22 mouse cellular contexts compared by ENCODE assay signal in genomic region chr13:93488510-93488909, GRCm38 (mm10). TPM values are rescaled to one million over a fixed set of nuclear protein-coding genes. Genes with fewer than 3 reads are reported as not detected.
A peak's percentile ranks its signal among the peaks of the same experiment; 100 is the strongest.
DNase-seq lines count a peak whose midpoint lies in the region; ATAC-seq lines count a peak whose summit lies in the region.
"Had no signal": no experiment of that assay in that cellular context is flagged by ENCODE, and none has a peak within 500 bp of the region (broad histone marks: within the 10 kb centered on the region; RNA-seq: fewer than 3 reads in every experiment).

No protein-coding gene starts in this region.

- H3K9ac ChIP-seq in neural tube, embryonic 13.5 days: no peak overlapping the region
- H3K9ac ChIP-seq: embryonic facial prominence, embryonic 15.5 days; hindbrain, embryonic 15.5 days; liver, embryonic 14.5 days; lung, embryonic 14.5 days had no signal

- H3K36me3 ChIP-seq in neural tube, embryonic 13.5 days: peaks cover 10% of the 10 kb centered on the region

- no peaks in the 10 kb centered on the region for H3K27me3 ChIP-seq in neural tube, embryonic 13.5 days
- H3K27me3 ChIP-seq: embryonic facial prominence, embryonic 15.5 days; hindbrain, embryonic 15.5 days had no signal

- 59% methylated on average over 2 of the region's 2 CpGs for WGBS in neural tube, embryonic 13.5 days

- no peak overlapping the region for H3K27ac ChIP-seq in neural tube, embryonic 13.5 days (replicated peaks)
- H3K27ac ChIP-seq: embryonic facial prominence, embryonic 15.5 days; heart, embryonic 10.5 days; hindbrain, embryonic 15.5 days; kidney, postnatal 0 days; left cerebral cortex, adult 2 months; liver, embryonic 14.5 days; stomach, postnatal 0 days had no signal

- H3K4me1 ChIP-seq in neural tube, embryonic 13.5 days (replicated peaks): peaks cover 1% of the 10 kb centered on the region; the same call in 1 of the 2 replicates
- H3K4me1 ChIP-seq: embryonic facial prominence, embryonic 15.5 days; hindbrain, embryonic 15.5 days had no signal

- no peak overlapping the region for H3K4me2 ChIP-seq in neural tube, embryonic 13.5 days
- H3K4me2 ChIP-seq: embryonic facial prominence, embryonic 15.5 days; hindbrain, embryonic 15.5 days; lung, embryonic 14.5 days had no signal

- peak; percentile 74; the same call in 1 of the 2 replicates for ATAC-seq in frontal cortex, adult (ENCODE audit: low TSS enrichment)
- peak; percentile 40; the same call in 1 of the 2 replicates for ATAC-seq in neural tube, embryonic 13.5 days (ENCODE audit: low read depth)
- no peak for ATAC-seq in monocyte, adult 5-6 weeks (replicated peaks; ENCODE audit: insufficient number of reproducible peaks, low FRiP score, low TSS enrichment, poor library complexity, severe bottlenecking)
- ATAC-seq: forebrain, embryonic 16.5 days; midbrain, embryonic 16.5 days had no signal

- no peak overlapping the region for H3K4me3 ChIP-seq in neural tube, embryonic 13.5 days
- H3K4me3 ChIP-seq: embryonic facial prominence, embryonic 15.5 days; heart, embryonic 10.5 days; hindbrain, embryonic 15.5 days; left cerebral cortex, adult 2 months had no signal

- no peaks in the 10 kb centered on the region for H3K9me3 ChIP-seq in neural tube, embryonic 13.5 days
- H3K9me3 ChIP-seq: embryonic facial prominence, embryonic 15.5 days; heart, embryonic 10.5 days; hindbrain, embryonic 15.5 days had no signal

- DNase-seq in frontal cortex, postnatal 10 days (ENCODE audit: low spot score in 2 of 2): no peak
- no peak for DNase-seq in neural tube, embryonic 10.5 days (ENCODE audit: extremely low spot score, low spot score)
- DNase-seq in Muller cell, postnatal 12 days (ENCODE audit: inconsistent ontology term): peak; percentile 68
- DNase-seq in brain, adult 2 months (ENCODE audit: low read depth, low spot score): peak; percentile 71
- DNase-seq: cerebellum, adult 11 months; cerebellum, adult 9-11 months; heart, postnatal 4 days; kidney, adult 2 months; lung, embryonic 14.5 days; thymus, adult 2 months had no signal

RNA-seq across cellular contexts. Expression of gene Jmy, which starts 11.1 kb away (rescaled TPM):
- 6.1 and 6.5 TPM in 2 replicates for polyA plus RNA-seq in neural tube, embryonic 13.5 days (2015; fragmentation: Nextera tagmentation; extraction: Ambion mirVana)
- total RNA-seq in monocyte, adult 5-6 weeks (2017): 8.7 to 12.0 TPM (median 9.7 TPM) in 3 replicates

Comparison
In these comparisons a context has a peak if more than half of its experiments do, and no peak if none do; other contexts are left out.
1. DNase-seq: peak in Muller cell, postnatal 12 days (single experiment) and brain, adult 2 months (single experiment); none in frontal cortex, postnatal 10 days (0 of 2) and neural tube, embryonic 10.5 days (single experiment).